Mouse (Mus musculus): ENCODE measurements at regions not wholly inside any gene's neighbourhood (a gene's known extent, or its start where the extent isn't known, plus 50 kb on each side); places are given as distances from the start of the nearest gene placed in this dataset.

DNA sequence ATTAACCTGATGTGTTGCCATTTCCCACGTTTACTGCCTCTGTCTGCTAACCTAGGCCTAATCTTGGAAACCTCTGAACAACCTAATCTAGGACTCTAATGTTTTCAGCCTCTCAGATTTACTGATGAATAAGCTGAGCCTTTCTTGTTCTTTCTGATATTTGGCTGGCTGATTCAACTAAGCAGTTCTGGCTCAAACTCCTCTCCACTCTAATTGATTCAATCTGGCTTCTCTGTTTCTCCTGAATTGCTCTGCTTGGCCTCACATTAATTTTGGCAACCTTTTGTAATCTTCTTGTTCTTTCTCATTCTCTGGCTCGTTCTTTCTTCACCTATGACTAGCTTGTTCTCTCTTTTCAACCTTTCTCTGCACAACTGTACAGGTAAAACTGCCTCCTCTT, 1561.2 kb upstream of the Zeb2 start:
- no peak for DNase-seq

DNA sequence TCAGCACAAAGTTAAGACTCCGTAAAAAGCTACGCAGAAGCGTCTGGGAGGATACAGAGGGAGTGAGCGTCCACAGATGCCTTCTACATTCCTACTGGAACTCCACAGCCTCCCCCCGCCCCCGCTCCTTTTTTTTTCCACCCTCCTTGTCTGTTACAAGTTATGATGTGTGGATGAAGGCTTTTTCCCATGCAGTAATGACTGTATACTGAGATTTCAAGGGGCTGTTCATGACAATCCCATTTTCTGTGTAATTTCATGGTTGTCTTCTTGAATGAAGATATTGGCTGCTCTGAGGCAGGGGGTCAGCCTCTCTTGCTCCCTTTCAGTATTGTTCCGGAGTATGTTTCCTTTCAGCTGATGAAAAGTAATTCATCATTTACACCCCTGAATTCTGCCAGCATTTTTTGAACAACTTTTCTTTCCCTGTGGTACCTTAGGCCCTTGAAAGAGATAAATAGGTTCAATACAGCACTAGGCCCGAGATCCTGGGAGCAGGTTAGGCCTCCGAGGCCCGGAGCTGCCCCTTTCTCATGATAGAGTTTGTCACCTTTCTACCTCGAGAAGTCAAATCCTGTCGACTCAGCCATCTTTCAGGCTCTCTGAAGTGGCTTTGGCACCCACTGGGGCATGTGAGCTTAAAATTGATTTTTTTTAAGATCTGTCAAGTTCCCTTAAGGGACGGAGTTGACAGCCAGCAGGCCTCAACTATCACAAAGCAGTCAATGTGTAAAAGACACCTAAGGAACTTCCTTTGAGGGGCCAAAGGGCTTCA, 1552.5 kb upstream of the Zeb2 start:
- DNase-seq = peak; percentile 7

DNA sequence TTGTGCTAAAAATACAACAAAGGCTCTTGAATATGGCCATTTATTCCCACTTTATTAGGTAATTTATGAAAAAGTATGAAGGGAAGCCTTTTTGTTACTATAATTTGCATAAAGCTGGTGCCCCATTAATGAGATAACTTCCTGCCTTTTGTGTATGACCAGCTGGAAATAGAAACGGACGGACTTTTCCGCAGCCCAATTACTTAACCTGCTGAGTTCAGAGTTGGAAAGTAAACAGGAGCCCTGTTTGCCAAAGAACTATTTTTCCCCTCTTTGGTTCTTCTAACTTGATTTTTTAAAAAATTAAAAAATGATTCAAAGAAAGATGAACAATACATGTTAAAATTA, 1549.8 kb upstream of the Zeb2 start:
- no peak for DNase-seq

DNA sequence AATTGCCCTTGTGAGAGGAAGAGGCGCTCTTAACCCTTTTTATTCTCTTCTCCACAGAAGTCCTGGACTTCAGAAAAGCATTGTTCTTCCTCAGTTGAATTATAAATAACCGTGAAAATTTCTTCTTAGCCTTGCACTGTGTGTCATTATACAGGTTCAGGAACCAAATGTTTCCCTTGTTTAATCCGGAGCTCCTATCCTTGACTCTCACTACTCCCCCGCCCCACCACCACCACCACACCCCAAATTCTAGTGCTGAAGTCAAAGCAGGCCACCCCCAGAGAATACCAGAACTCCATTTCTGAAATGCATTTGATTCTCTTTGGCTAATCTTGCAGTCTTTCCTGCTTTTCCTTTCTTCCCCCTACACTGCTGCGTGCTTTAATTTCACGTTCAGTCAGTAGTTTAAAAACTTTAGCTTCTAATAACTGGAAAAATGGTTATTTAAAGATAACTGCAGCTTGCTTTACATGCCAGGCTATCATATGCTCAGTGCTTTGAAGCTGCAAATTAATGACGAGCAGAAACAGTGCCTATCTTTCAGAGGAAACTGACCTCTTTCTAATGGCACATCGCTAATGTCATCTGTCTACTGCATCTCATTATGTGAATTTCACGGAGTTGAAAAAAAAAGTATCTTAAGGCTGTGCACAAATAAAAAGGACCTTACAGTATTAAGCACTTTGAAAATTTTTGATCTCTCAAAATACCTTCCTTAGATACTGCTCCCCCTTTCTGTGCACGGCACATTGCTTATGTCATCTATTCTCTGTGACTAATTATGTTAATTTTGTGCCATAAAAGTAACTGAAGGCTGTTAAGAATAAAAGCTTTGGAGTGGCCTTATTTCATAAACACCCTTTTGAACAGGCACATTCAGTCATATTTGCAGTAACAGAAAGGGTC, 1549.1 kb upstream of the Zeb2 start:
- no peak for DNase-seq

- no peak for DNase-seq
Observed at GRCm38 (mm10) chr2:46661876-46662275, 1544.7 kb upstream of the Zeb2 start.

- DNase-seq = no peak
Observed at GRCm38 (mm10) chr2:46660577-46660976, 1543.4 kb upstream of the Zeb2 start.

DNA sequence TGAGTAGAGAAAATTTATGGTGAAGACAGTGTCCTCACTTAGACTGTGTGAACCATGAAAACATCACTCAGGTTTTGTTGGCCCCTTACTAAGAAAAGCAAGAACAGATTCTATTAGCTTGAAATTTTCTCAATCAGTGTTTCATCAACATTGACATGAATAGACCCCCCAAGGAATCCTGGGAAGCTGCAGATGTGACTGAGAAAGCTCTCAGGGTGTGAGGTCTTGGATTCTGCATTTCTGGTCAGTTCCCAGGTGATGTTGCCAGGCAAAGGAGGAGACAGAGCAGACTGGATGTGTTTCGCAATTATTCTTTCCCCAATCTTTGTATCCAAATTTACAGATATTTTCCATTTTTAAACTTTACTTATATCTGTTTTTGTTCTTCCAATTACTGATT, 1538.1 kb upstream of the Zeb2 start:
- DNase-seq = no peak

DNA sequence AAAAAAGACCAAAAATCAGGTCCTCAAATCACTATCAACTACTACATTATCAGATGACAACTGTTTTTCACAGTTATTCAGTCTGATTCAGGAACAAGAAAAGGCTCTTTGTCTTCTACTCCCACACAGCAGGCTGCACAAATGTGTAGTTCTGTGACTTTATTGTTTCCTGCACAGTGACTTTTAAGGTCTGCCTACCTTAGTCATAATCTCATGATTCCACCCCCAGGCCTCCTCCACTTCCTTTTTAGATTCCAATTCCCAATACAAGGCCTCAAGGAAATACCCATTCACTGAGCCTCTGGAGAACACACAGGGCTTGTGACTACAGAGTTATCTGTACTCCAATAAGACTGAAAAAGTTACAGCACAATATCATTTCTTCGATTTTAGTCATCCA, 1535.4 kb upstream of the Zeb2 start:
- no peak for DNase-seq

DNA sequence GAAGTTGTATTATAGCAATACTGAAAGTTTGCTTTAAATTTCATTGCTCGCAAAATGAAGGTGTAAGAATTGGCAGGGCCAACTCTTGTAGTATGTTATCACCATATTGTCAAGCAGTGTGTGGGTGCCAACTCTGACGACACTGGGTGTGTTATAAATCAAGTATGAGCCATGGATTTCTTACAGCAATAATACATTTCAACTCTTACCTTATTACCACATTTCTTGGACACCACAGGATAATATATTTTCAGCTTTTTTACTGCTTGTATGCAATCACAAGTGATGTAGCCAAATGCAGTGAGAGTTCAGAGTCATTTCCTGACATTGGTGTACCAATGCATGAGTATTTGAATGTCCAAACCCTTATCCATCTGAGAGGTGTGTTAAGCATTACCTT, 1529.2 kb upstream of the Zeb2 start:
- no peak for DNase-seq

DNA sequence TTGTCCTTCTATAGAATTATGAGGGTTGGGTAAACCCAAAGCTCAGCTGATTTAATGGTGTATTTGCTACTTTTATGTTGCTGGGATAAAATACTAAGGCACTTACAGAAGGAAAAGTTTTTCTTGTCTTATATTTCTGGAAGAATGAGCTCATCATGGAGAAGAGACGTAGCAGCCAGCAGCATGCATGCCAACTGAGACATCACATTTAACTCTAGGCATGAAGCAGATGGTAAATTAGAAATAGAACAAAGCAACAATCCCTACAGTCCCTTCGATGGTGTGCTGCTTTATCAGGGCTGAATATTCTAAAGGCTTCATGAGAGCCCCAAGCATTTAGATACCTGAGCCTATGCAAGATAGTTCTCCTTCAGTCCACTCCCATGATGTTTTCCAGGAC, 1492.0 kb upstream of the Zeb2 start:
- no peak for DNase-seq

- no peak for DNase-seq
Observed at GRCm38 (mm10) chr2:46581773-46582172, 1464.6 kb upstream of the Zeb2 start.

- no peak for DNase-seq
Observed at GRCm38 (mm10) chr2:46570416-46570815, 1453.2 kb upstream of the Zeb2 start.

- DNase-seq = no peak
Observed at GRCm38 (mm10) chr2:46533395-46533794, 1416.2 kb upstream of the Zeb2 start.

DNA sequence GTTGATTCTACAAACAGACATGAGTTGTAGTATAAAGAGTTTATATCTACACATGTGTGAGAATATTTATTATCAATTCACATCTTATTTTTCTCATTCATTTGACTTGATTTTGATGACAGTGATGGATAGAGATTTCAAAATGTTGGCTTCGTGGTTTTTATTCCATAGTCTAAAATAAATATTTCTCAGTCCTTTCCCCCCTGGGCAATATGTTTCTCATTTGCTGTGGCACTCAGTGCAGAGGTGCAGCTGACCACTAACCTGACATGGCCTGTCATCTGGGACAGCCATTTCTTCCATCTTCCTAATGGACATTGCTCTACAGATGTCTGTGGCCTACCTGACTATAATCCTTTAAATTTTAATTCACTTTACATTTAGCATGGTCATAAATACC, 1413.5 kb upstream of the Zeb2 start:
- no peak for DNase-seq

GRCm38 (mm10) chr2:46525223-46525622, 1408.0 kb upstream of the Zeb2 start:
- DNase-seq = no peak

DNA sequence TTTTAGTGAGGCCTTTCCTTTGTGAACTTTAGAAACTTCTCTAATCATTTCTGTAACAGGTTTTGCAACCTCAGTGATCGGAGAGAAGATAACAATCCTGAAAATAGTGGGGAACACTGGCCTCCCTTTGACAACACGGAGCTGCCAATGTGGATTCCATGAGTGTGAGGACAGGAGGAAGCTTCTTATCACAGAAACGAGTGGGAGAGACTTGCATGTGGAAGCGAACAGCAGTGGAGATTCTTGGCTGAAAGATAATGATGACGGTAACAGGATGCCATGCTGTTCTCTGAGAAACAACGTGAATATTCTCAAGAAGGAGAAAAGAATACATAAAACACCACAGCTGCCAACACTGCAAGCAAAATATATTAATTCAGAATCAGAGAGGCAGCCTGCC, 1407.4 kb upstream of the Zeb2 start:
- DNase-seq = no peak

- DNase-seq = no peak
Observed at GRCm38 (mm10) chr2:46521147-46521965, 1404.2 kb upstream of the Zeb2 start.

- DNase-seq = no peak
Observed at GRCm38 (mm10) chr2:46512237-46513028, 1395.2 kb upstream of the Zeb2 start.

DNA sequence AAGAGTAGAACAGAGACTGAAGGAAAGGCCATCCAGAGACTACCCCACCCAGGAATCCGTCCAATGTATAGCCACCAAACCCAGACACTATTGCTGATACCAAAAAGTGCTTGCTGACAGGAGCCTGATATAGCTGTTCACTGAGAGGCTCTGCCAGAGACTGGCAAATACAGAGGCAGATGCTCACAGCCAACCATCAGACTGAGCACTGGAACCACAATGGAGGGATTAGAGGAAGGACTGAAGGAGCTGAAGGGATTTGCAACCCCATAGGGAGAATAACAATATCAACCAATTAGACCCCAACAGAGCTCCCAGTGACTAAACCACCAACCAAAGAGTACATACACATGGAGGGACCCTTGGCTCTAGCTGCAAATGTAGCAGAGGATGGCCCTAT, 1389.8 kb upstream of the Zeb2 start:
- DNase-seq = no peak

GRCm38 (mm10) chr2:46503074-46503473, 1385.9 kb upstream of the Zeb2 start:
- no peak for DNase-seq

DNA sequence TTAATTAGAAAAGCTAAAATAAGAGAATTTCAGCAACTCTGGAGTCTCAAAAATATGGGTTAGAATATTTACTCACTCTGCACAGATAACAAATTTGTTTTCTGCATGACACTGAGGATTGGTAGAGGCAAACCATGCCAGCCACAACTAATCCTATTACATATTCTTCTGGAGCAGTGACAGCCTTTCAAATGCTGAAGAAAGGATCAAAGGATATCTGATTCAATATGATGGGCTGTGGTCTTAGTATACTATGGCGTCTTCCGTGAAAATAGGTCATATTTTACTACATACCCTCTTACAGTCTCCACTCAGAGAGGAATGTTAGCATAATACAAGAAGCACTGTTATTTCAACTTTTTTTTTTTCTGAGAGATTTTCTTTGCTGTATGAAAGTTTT, 1375.1 kb upstream of the Zeb2 start:
- DNase-seq = no peak

- DNase-seq = no peak
Observed at GRCm38 (mm10) chr2:46491081-46491480, 1373.9 kb upstream of the Zeb2 start.
